Mouse (Mus musculus): ENCODE measurements around the gene Gdpd2. TPM values are rescaled to one million over a fixed set of nuclear protein-coding genes. Genes with fewer than 3 reads are reported as not detected.

Gene Gdpd2
- total and polyA plus RNA-seq, 3 experiments = not detected

DNA sequence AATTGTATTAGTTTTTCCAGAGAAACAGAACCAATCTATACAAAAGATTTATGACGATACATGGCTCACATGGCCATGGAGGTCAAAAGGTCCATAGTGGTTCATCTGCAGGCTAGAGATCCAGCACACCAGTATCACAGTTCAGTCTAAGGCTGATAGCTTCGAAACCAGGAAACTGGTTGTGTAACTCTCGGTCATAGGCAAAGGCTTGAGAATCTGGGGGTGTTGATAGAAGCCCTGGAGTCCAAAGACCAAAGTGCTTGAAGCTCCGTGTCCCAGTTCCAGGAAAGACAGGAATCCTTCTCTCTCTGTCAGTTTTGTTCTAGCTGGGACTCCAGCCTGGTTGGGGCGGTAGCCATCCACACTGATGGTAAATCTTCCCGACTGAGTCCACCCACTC, 21.6 kb upstream of the Gdpd2 start:
- Histone ChIP-seq H3K9ac (ENCODE audit: control insufficient read depth, low read depth, low read length, poor library complexity, severe bottlenecking) (no peak overlapping the region), H3K4me1 (ENCODE audit: control insufficient read depth in 1 of 2, insufficient read depth in 2 of 2, low read length in 2 of 2) (no peaks in the 10 kb centered on the region), H3K9me3 (replicated peaks; ENCODE audit: insufficient read depth, low read length) (no peaks in the 10 kb centered on the region), H3K27ac (ENCODE audit: control insufficient read depth, low read depth, low read length) (no peak overlapping the region), H3K27me3 (ENCODE audit: control insufficient read depth in 1 of 2, insufficient read depth in 2 of 2, low read length in 2 of 2) (no peaks in the 10 kb centered on the region), H3K4me3 (ENCODE audit: control insufficient read depth in 1 of 2, insufficient read depth in 1 of 2, low read depth in 2 of 2, low read length in 2 of 2) (no peak overlapping the region), H3K79me2 (ENCODE audit: control insufficient read depth, insufficient read depth, low read length, poor library complexity) (no peaks in the 10 kb centered on the region), H3K36me3 (ENCODE audit: control insufficient read depth in 1 of 2, insufficient read depth in 2 of 2, low read length in 2 of 2) (peaks cover 0 to 2% of the 10 kb centered on the region in 2 experiments; a peak in 2 of 4 replicates)
- DNase-seq (ENCODE audit: low read depth, low spot score) = no peak
- TF ChIP-seq TCF12 (IDR thresholded peaks at IDR 0.05; ENCODE audit: low read depth, low read length) (no peak), POLR2AphosphoS5 (IDR thresholded peaks at IDR 0.05; ENCODE audit: borderline replicate concordance, low read depth, low read length) (no peak), SMC3 (IDR thresholded peaks at IDR 0.05; ENCODE audit: low read depth, low read length) (no peak), ZC3H11A (IDR thresholded peaks at IDR 0.05; ENCODE audit: low read depth, low read length) (no peak), ZNF384 (IDR thresholded peaks at IDR 0.05; ENCODE audit: low read depth, low read length) (no peak), MYC (IDR thresholded peaks at IDR 0.05; ENCODE audit: low read depth, low read length) (no peak), BHLHE40 (IDR thresholded peaks at IDR 0.05; ENCODE audit: borderline replicate concordance, low read depth, low read length) (no peak), POLR2A (IDR thresholded peaks at IDR 0.05; ENCODE audit: control insufficient read depth in 1 of 2, insufficient read depth in 1 of 2, low read depth in 1 of 2, low read length in 2 of 2, poor library complexity in 1 of 2) (no peak), USF2 (IDR thresholded peaks at IDR 0.05; ENCODE audit: borderline replicate concordance in 1 of 2, insufficient read depth in 1 of 2, low read depth in 1 of 2, low read length in 2 of 2) (no peak), TBP (IDR thresholded peaks at IDR 0.05; ENCODE audit: low read depth, low read length) (no peak), RAD21 (IDR thresholded peaks at IDR 0.05; ENCODE audit: low read depth, low read length) (no peak), MEF2A (IDR thresholded peaks at IDR 0.05; ENCODE audit: extremely low read depth, insufficient replicate concordance, low read depth, low read length, poor library complexity, severe bottlenecking) (no peak)

DNA sequence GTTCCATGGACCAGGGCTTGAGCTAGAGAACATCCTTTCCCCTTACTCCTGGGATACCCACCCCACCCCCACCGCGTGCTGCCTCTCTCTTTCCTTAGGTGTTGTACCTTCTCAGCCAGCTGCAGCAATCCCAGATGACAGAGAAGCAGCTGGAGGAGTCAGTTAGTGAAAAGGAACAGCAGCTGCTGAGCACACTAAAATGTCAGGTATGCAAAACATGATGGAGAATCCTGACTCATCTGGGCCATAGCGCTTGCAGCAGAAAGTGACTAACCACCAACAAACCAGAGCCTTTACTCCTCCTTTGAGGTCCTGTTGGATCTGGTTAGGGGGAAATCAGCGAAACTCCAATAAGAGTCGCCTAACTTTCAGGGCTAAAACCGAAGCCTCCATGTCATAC, 13.5 kb upstream of the Gdpd2 start:
- no peaks in the 10 kb centered on the region for H3K79me2 ChIP-seq (ENCODE audit: control insufficient read depth, insufficient read depth, low read length, poor library complexity)
- no peaks in the 10 kb centered on the region for H3K27me3 ChIP-seq (ENCODE audit: control insufficient read depth in 1 of 2, insufficient read depth in 2 of 2, low read length in 2 of 2)
- H3K4me3 ChIP-seq (ENCODE audit: control insufficient read depth in 1 of 2, insufficient read depth in 1 of 2, low read depth in 2 of 2, low read length in 2 of 2) = no peak overlapping the region
- no peaks in the 10 kb centered on the region for H3K4me1 ChIP-seq (ENCODE audit: control insufficient read depth in 1 of 2, insufficient read depth in 2 of 2, low read length in 2 of 2)
- TF ChIP-seq BHLHE40 (IDR thresholded peaks at IDR 0.05; ENCODE audit: borderline replicate concordance, low read depth, low read length) (no peak), MAX (IDR thresholded peaks at IDR 0.05; ENCODE audit: low read length) (no peak), CHD2 (IDR thresholded peaks at IDR 0.05; ENCODE audit: low read length) (no peak), CHD1 (IDR thresholded peaks at IDR 0.05; ENCODE audit: low read depth, low read length) (no peak), MYB (IDR thresholded peaks at IDR 0.05; ENCODE audit: low read depth, low read length) (no peak), POLR2AphosphoS5 (IDR thresholded peaks at IDR 0.05; ENCODE audit: borderline replicate concordance, low read depth, low read length) (no peak), NELFE (IDR thresholded peaks at IDR 0.05; ENCODE audit: low read depth, low read length) (no peak), MAZ (IDR thresholded peaks at IDR 0.05; ENCODE audit: low read depth, low read length) (no peak)
- H3K9me3 ChIP-seq (replicated peaks; ENCODE audit: insufficient read depth, low read length) = no peaks in the 10 kb centered on the region
- peaks cover 0 to 1% of the 10 kb centered on the region in 2 experiments; a peak in 2 of 4 replicates for H3K36me3 ChIP-seq (ENCODE audit: control insufficient read depth in 1 of 2, insufficient read depth in 2 of 2, low read length in 2 of 2)
- no peak overlapping the region for H3K27ac ChIP-seq (ENCODE audit: control insufficient read depth, low read depth, low read length)
- no peak for DNase-seq (ENCODE audit: low read depth, low spot score)
- H3K9ac ChIP-seq (ENCODE audit: control insufficient read depth, low read depth, low read length, poor library complexity, severe bottlenecking) = no peak overlapping the region
